Mouse (Mus musculus) hindbrain, postnatal 0 days (tissue): ENCODE results near the gene Arhgap35. TPM values are rescaled to one million over a fixed set of nuclear protein-coding genes. Genes with fewer than 3 reads are reported as not detected.

ENCODE experiments used
- ATAC-seq: fragments of 200-750 bp; cut with Nextera tagmentation; 2 replicates; pipeline ENCODE4 v1.8.0; 2017; ENCODE audit warnings: mild to moderate bottlenecking, moderate TSS enrichment, moderate library complexity
- DNase-seq: peaks from one replicate; pipeline ENCODE4 v3.0.0-alpha.2; 2015; ENCODE audit warnings: low spot score
- H3K27ac ChIP-seq: fragments of 300-500 bp; sonication (generic); 2 replicates; pipeline ENCODE4 v1.5.1; 2014; ENCODE audit warnings: mild to moderate bottlenecking
- H3K27me3 ChIP-seq: fragments of 300-500 bp; sonication (generic); 2 replicates; pipeline ENCODE4 v1.6.1; 2014; ENCODE audit warnings: low read length, mixed read lengths; ENCODE audit not compliant: insufficient read depth
- H3K36me3 ChIP-seq: fragments of 300-500 bp; sonication (generic); 2 replicates; pipeline ENCODE4 v1.6.1; 2014; ENCODE audit warnings: low read length, mixed read lengths; ENCODE audit not compliant: insufficient read depth
- H3K4me1 ChIP-seq: fragments of 300-500 bp; sonication (generic); 2 replicates; pipeline ENCODE4 v1.6.1; 2014; ENCODE audit warnings: antibody characterized with exemption, low read length, mixed read lengths; ENCODE audit not compliant: insufficient read depth
- H3K4me2 ChIP-seq: fragments of 300-500 bp; sonication (generic); 2 replicates; pipeline ENCODE4 v1.6.1; 2014; ENCODE audit warnings: low read depth, mild to moderate bottlenecking, low read length, moderate library complexity, mixed read lengths
- H3K4me3 ChIP-seq: fragments of 300-500 bp; sonication (generic); 2 replicates; pipeline ENCODE4 v1.5.1; 2014; ENCODE audit warnings: low read length
- H3K9ac ChIP-seq: fragments of 300-500 bp; sonication (generic); replicated peaks from 2 replicates; pipeline ENCODE4 v1.6.1; 2014; ENCODE audit warnings: mild to moderate bottlenecking, low read length, moderate library complexity, mixed read lengths
- H3K9me3 ChIP-seq: fragments of 300-500 bp; sonication (generic); 2 replicates; pipeline ENCODE4 v1.6.1; 2016; ENCODE audit warnings: low read length, mixed read lengths
- CTCF ChIP-seq: IDR thresholded peaks from 2 replicates; pipeline ENCODE4 v1.5.1; 2016; ENCODE audit warnings: antibody characterized with exemption, control low read depth, low read depth
- WGBS: fragments of 180-500 bp; shearing (Covaris S2); extraction: QIAGEN DNeasy Blood & Tissue Kit; methylation state at CpG from one replicate; pipeline ENCODE4 v1.1.7; 2014; 5-methylcytosine and 5-hydroxymethylcytosine counted together
- polyA plus RNA-seq: library from polyadenylated mRNA; unstranded; fragments of >200 nt; fragmentation: Nextera tagmentation; extraction: Ambion mirVana; gene quantifications from 2 replicates; pipeline ENCODE4 v1.2.1, GENCODE M21; 2015
- total RNA-seq: library from RNA; depleted of rRNA; stranded (reverse); fragments of >200 nt; gene quantifications from 2 replicates; pipeline ENCODE4 v1.2.3, GENCODE M21; 2014

Arhgap35 gene
- total and polyA plus RNA-seq, 2 experiments from 2014 or later, result 24.8 to 131 TPM

GRCm38 (mm10) chr7:16537220-16537903, 77.4 kb downstream of the Arhgap35 start:
- no peak overlapping the region for H3K27ac ChIP-seq
- no peak for DNase-seq
- TF ChIP-seq CTCF, result no peak
- H3K27me3 ChIP-seq, result no peaks in the 10 kb centered on the region
- H3K9me3 ChIP-seq, result no peaks in the 10 kb centered on the region
- WGBS, result 91% methylated on average over 5 of the region's 5 CpGs
- H3K36me3 ChIP-seq, result 0 out of 2 replicates have a peak, but pooled peaks cover 3% of the 10 kb centered on the region
- no peak overlapping the region for H3K4me2 ChIP-seq
- H3K9ac ChIP-seq, result no peak overlapping the region
- no peak for ATAC-seq
- no peaks in the 10 kb centered on the region for H3K4me1 ChIP-seq
- H3K4me3 ChIP-seq, result no peak overlapping the region

- WGBS, result 94% methylated on average over 2 of the region's 2 CpGs
- H3K9me3 ChIP-seq, result no peaks in the 10 kb centered on the region
- DNase-seq (no peak), ATAC-seq (no peak)
- no peak for TF ChIP-seq CTCF
- H3K27me3 ChIP-seq, result no peaks in the 10 kb centered on the region
- H3K36me3 ChIP-seq, result no peaks in the 10 kb centered on the region
- no peak overlapping the region for H3K9ac ChIP-seq
- no peak overlapping the region for H3K27ac ChIP-seq
- no peaks in the 10 kb centered on the region for H3K4me1 ChIP-seq
- H3K4me3 ChIP-seq, result no peak overlapping the region
- H3K4me2 ChIP-seq, result no peak overlapping the region
These were observed 88.8 kb downstream of the Arhgap35 start for GRCm38 (mm10) chr7:16525995-16526394.

GRCm38 (mm10) chr7:16525448-16525847, 89.3 kb downstream of the Arhgap35 start:
- H3K4me2 ChIP-seq, result no peak overlapping the region
- no peaks in the 10 kb centered on the region for H3K9me3 ChIP-seq
- H3K27me3 ChIP-seq, result no peaks in the 10 kb centered on the region
- DNase-seq (no peak), ATAC-seq (no peak)
- H3K4me3 ChIP-seq, result no peak overlapping the region
- H3K36me3 ChIP-seq, result no peaks in the 10 kb centered on the region
- H3K27ac ChIP-seq, result no peak overlapping the region
- 73% methylated on average over 3 of the region's 3 CpGs for WGBS
- H3K4me1 ChIP-seq, result 0 out of 2 replicates have a peak, but pooled peaks cover 3% of the 10 kb centered on the region
- no peak overlapping the region for H3K9ac ChIP-seq
- TF ChIP-seq CTCF, result no peak

- H3K9ac ChIP-seq, result no peak overlapping the region
- no peak for ATAC-seq
- no peak for TF ChIP-seq CTCF
- H3K27ac ChIP-seq, result no peak overlapping the region
- H3K4me3 ChIP-seq, result no peak overlapping the region
- H3K9me3 ChIP-seq, result no peaks in the 10 kb centered on the region
- 27% methylated on average over 2 of the region's 2 CpGs for WGBS
- DNase-seq, result peak; percentile 65
- H3K4me1 ChIP-seq, result 0 out of 2 replicates have a peak, but pooled peaks cover 6% of the 10 kb centered on the region
- H3K36me3 ChIP-seq, result no peaks in the 10 kb centered on the region
- H3K4me2 ChIP-seq, result no peak overlapping the region
- no peaks in the 10 kb centered on the region for H3K27me3 ChIP-seq
These were observed 90.5 kb downstream of the Arhgap35 start for GRCm38 (mm10) chr7:16524308-16524707.

GRCm38 (mm10) chr7:16519310-16519709, 95.5 kb downstream of the Arhgap35 start:
- Histone ChIP-seq H3K36me3 (no peaks in the 10 kb centered on the region), H3K4me2 (no peak overlapping the region), H3K9me3 (no peaks in the 10 kb centered on the region), H3K27me3 (no peaks in the 10 kb centered on the region), H3K27ac (no peak overlapping the region), H3K4me3 (no peak overlapping the region), H3K4me1 (0 out of 2 replicates have a peak, but pooled peaks cover 6% of the 10 kb centered on the region), H3K9ac (no peak overlapping the region)
- no peak for DNase-seq
- ATAC-seq, result no peak
- TF ChIP-seq CTCF, result no peak
- WGBS, result 94% methylated on average over 2 of the region's 2 CpGs

- H3K36me3 ChIP-seq, result peaks cover 3% of the 10 kb centered on the region; the same call in 1 of the 2 replicates
- H3K27me3 ChIP-seq, result no peaks in the 10 kb centered on the region
- no peak overlapping the region for H3K4me2 ChIP-seq
- H3K4me1 ChIP-seq, result 0 out of 2 replicates have a peak, but pooled peaks cover 6% of the 10 kb centered on the region
- DNase-seq, result no peak
- H3K27ac ChIP-seq, result no peak overlapping the region
- no peak overlapping the region for H3K4me3 ChIP-seq
- TF ChIP-seq CTCF, result no peak
- H3K9me3 ChIP-seq, result no peaks in the 10 kb centered on the region
- no peak overlapping the region for H3K9ac ChIP-seq
- WGBS, result 93% methylated on average over 5 of the region's 5 CpGs
- ATAC-seq, result no peak
These were observed 97.6 kb downstream of the Arhgap35 start for GRCm38 (mm10) chr7:16517198-16517597.

- peak; percentile 49 for DNase-seq
- TF ChIP-seq CTCF, result peak; percentile 74
- H3K27me3 ChIP-seq, result no peaks in the 10 kb centered on the region
These were observed 107.5 kb downstream of the Arhgap35 start for GRCm38 (mm10) chr7:16507284-16507683.

More at GRCm38 (mm10) chr7:16507284-16507683, 107.5 kb downstream of the Arhgap35 start:
- no peak overlapping the region for H3K4me2 ChIP-seq
- WGBS, result 18% methylated on average over 3 of the region's 3 CpGs
- H3K9ac ChIP-seq, result no peak overlapping the region
- H3K4me1 ChIP-seq, result peaks cover 4% of the 10 kb centered on the region; the same call in 1 of the 2 replicates
- H3K36me3 ChIP-seq, result peaks cover 22% of the 10 kb centered on the region
- no peak overlapping the region for H3K4me3 ChIP-seq
- no peak overlapping the region for H3K27ac ChIP-seq
- no peaks in the 10 kb centered on the region for H3K9me3 ChIP-seq
- ATAC-seq, result no peak
